Mouse (Mus musculus) CD4-positive helper T cell, adult 2 months (primary cell): ENCODE measurements around the gene 1810024B03Rik.
A peak's percentile ranks its signal among the peaks of the same experiment; 100 is the strongest.

Experiments used
- DNase-seq: peaks from one replicate; pipeline ENCODE4 v3.0.0-alpha.2; 2012; ENCODE audit warnings: low read depth, missing footprints, low spot score

Gene 1810024B03Rik

DNA sequence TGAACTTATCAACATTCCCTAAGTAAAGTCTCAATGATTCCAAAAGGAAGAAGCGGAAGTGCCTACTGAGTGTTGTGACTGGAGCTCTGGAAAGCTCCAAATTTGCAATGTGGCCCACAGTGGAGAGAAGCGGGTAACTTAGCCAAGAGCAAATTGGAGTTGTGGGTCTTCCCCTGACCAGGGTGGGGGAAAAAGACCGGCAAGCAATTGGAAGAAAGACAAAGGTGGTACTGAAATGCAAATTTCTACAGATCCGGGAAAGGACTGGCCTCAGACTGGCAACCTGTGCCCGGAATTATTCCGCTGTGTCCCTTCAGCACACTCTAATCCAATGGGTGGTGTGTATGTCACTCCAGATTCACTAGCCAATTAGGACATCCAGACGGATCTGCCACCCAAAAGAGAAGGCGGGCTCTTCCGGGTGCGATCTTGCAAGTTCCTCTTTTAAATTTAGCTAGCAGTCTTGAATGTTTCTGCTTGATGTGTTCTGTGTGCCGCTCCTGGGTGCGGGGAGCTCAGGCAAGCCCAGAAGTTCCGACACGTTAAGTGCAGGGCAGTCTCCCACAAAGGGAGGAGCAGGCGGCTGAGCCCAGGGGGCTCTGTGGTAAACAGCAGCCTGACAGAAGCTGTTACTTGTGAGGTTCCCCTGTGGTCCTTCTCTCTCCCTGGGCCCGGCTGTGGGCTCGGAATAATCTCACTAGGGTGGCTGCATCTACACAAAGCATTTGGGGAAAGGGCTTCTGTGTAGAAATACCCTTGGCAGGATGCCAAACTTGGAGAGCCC is 25.3 kb downstream of the 1810024B03Rik start:
- peak; percentile 86 for DNase-seq

- peak; percentile 67 for DNase-seq
These were observed 41.8 kb downstream of the 1810024B03Rik start for GRCm38 (mm10) chr2:127166261-127166660.

- DNase-seq: no peak
These were observed 42.4 kb downstream of the 1810024B03Rik start for GRCm38 (mm10) chr2:127165675-127166074.

GRCm38 (mm10) chr2:127145699-127146098 is 62.4 kb downstream of the 1810024B03Rik start:
- no peak for DNase-seq

GRCm38 (mm10) chr2:127143158-127144063 is 64.7 kb downstream of the 1810024B03Rik start, which contains the start of gene Itpripl1:
Gene Itpripl1, minus strand, starts transcription at chr2:127143442.
- DNase-seq: peak; percentile 83

GRCm38 (mm10) chr2:127142577-127143157 is 65.4 kb downstream of the 1810024B03Rik start:
- peak; percentile 35 for DNase-seq

DNA sequence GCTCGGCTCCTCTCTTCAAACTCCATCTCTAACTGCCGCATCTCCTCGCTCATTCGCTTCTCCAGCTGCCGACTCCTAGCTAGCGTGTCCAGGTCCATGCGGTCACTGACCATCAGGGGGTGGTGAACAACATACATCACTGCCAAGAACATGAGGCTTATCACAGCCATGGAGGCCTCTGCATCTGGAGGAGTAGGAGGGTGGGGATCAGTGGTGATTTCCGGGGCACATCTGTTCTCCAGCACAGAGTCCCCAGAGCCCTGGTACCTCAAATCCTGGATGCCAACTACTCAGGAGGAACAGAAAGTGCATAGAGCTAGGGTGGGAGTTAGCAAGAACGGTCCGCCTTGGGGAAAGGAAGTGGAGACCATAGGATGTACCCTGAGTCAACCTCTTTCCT is 66.0 kb downstream of the 1810024B03Rik start:
- no peak for DNase-seq

DNA sequence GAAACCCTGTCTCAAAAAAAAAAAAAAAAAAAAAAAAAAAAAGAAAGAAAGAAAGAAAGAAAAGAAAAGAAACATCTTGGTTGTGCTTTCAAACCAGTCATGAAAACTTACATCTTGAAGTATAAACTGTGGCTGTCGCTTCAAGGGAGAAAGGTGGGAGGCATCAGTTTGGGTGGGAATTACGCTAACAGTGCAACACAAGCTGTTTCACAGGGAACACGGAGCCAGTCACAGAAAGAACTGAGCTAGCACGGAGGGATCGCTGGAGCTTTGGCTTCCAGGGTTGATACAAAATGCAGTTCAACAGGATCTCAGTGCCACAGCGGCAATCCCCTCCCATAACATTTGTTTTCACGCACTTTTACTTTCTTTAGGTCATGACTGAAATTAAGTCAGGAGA is 68.1 kb downstream of the 1810024B03Rik start:
- no peak for DNase-seq

GRCm38 (mm10) chr2:127139605-127140004 is 68.5 kb downstream of the 1810024B03Rik start:
- DNase-seq: no peak

DNA sequence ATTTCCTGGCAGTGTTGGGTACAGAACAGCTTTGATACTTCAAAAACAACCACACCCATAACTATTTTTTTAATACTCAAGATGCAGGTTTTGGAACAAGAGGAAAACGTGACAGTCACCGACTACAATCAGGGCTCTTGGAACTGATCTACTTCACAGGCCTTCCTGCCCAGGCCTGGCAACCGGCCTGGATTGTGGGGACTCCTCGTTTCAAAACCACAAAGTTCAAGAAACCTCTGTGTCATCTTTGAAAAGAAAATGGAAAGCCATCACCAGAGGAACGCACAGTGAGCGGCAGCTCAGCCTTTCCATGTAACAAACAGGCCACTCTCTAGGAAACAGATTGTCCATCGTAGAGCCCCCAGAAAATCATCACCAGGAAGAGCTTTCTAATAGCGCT is 69.0 kb downstream of the 1810024B03Rik start:
- no peak for DNase-seq

DNA sequence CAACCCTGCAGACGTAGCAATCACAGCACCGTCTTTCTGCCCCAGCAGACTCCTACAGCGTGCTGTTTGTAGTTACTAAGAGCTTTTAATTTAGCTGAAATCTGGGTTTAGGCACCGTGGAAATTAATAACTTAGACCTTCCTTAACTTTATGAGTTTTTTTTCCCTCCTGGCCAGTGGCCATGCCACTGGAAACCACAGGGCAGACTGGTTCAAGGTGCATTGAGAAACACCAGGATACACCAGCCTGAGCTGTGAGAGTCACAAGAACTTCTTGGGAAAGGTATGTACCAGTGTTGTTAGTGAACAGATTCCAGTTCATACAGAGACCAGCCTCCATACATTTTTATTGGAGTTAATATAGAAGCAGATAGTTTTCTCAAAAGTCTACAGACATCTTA is 69.6 kb downstream of the 1810024B03Rik start:
- DNase-seq: no peak

DNA sequence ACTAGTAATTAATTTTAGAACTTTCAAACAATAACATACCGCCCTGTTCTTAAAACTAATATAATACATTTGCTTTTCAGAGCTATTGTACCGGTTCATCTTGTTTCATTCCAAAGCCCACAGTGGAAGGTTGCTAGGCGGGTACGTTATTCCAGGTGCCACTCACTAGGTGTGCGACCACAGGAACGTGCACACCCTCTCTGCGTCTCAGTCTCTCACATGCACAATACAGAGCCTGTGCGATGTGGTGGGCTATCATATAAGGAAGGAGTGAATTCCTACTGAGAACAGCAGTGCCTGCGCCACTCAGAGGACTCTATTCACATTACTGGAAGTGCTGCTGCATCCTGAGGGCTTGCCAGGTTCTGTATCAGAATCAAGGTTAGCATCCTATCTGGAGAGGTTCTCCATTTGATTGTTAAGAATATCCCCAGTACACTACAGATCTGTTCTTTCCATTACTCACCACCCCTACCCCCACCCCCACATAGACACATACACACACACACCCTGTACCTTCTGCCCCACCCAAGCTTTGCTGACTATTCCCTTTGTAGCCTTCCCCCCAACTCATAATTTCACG is 70.2 kb downstream of the 1810024B03Rik start:
- no peak for DNase-seq

GRCm38 (mm10) chr2:127136979-127137378 is 71.1 kb downstream of the 1810024B03Rik start:
- DNase-seq: no peak
